Mouse (Mus musculus) hindbrain, embryonic 11.5 days (tissue): ENCODE results near the gene Hmgb1. TPM values are rescaled to one million over a fixed set of nuclear protein-coding genes. Genes with fewer than 3 reads are reported as not detected.

Source experiments
- ATAC-seq: fragments of 200-750 bp; cut with Nextera tagmentation; 2 replicates; pipeline ENCODE4 v1.8.0; 2017; ENCODE audit warnings: mild to moderate bottlenecking, moderate TSS enrichment, moderate library complexity; ENCODE audit not compliant: low FRiP score
- DNase-seq: peaks from one replicate; pipeline ENCODE4 v3.0.0-alpha.2; 2015; ENCODE audit warnings: low spot score
- H3K27ac ChIP-seq: fragments of 300-500 bp; sonication (generic); 2 replicates; pipeline ENCODE4 v1.5.1; 2014; ENCODE audit warnings: mild to moderate bottlenecking, low read depth, low read length
- H3K27me3 ChIP-seq: fragments of 300-500 bp; sonication (generic); 2 replicates; pipeline ENCODE4 v1.6.1; 2014; ENCODE audit warnings: mild to moderate bottlenecking, low read length, moderate library complexity, mixed read lengths; ENCODE audit not compliant: control insufficient read depth, insufficient read depth
- H3K36me3 ChIP-seq: fragments of 300-500 bp; sonication (generic); 2 replicates; pipeline ENCODE4 v1.6.1; 2014; ENCODE audit warnings: mild to moderate bottlenecking, low read length, moderate library complexity, mixed read lengths; ENCODE audit not compliant: control insufficient read depth, insufficient read depth
- H3K4me1 ChIP-seq: fragments of 300-500 bp; sonication (generic); replicated peaks from 2 replicates; pipeline ENCODE4 v1.6.1; 2014; ENCODE audit warnings: low read length, mixed read lengths; ENCODE audit not compliant: control insufficient read depth, insufficient read depth
- H3K4me2 ChIP-seq: fragments of 300-500 bp; sonication (generic); replicated peaks from 2 replicates; pipeline ENCODE4 v1.6.1; 2014; ENCODE audit warnings: mild to moderate bottlenecking, low read depth, low read length
- H3K4me3 ChIP-seq: fragments of 300-500 bp; sonication (generic); 2 replicates; pipeline ENCODE4 v1.5.1; 2014; ENCODE audit warnings: low read depth, low read length
- H3K9ac ChIP-seq: fragments of 300-500 bp; sonication (generic); 2 replicates; pipeline ENCODE4 v1.6.1; 2014; ENCODE audit warnings: low read depth, low read length
- H3K9me3 ChIP-seq: fragments of 300-500 bp; sonication (generic); 2 replicates; pipeline ENCODE4 v1.6.1; 2016; ENCODE audit warnings: low read length; ENCODE audit not compliant: control insufficient read depth
- WGBS: fragments of 180-500 bp; shearing (Covaris S2); extraction: QIAGEN DNeasy Blood & Tissue Kit; methylation state at CpG from one replicate; pipeline ENCODE4 v1.1.7; 2014; 5-methylcytosine and 5-hydroxymethylcytosine counted together
- polyA plus RNA-seq: library from polyadenylated mRNA; unstranded; fragments of >200 nt; fragmentation: Nextera tagmentation; extraction: Ambion mirVana; gene quantifications from 2 replicates; pipeline ENCODE4 v1.2.1, GENCODE M21; 2014

The Hmgb1 gene
- polyA plus RNA-seq, 1 experiment from 2014 or later = 1,649 TPM

- H3K27me3 ChIP-seq = no peaks in the 10 kb centered on the region
- no peaks in the 10 kb centered on the region for H3K36me3 ChIP-seq
- no peak overlapping the region for H3K9ac ChIP-seq
- H3K4me3 ChIP-seq = no peak overlapping the region
- no peak for DNase-seq
- H3K4me2 ChIP-seq = no peak overlapping the region
- WGBS = 90% methylated on average over 3 of the region's 3 CpGs
- no peaks in the 10 kb centered on the region for H3K9me3 ChIP-seq
- no peak overlapping the region for H3K27ac ChIP-seq
- ATAC-seq = no peak
- no peaks in the 10 kb centered on the region; the same call in 1 of the 2 replicates for H3K4me1 ChIP-seq
Observed at GRCm38 (mm10) chr5:149049435-149049834, 134.9 kb downstream of the Hmgb1 start.

GRCm38 (mm10) chr5:149048961-149049360 is 135.3 kb downstream of the Hmgb1 start:
- Histone ChIP-seq H3K9ac (no peak overlapping the region), H3K4me2 (no peak overlapping the region), H3K4me3 (no peak overlapping the region), H3K36me3 (no peaks in the 10 kb centered on the region), H3K27ac (no peak overlapping the region), H3K27me3 (no peaks in the 10 kb centered on the region), H3K9me3 (no peaks in the 10 kb centered on the region), H3K4me1 (no peaks in the 10 kb centered on the region; the same call in 1 of the 2 replicates)
- ATAC-seq (no peak), DNase-seq (no peak)
- 91% methylated on average over 1 of the region's 1 CpGs for WGBS

GRCm38 (mm10) chr5:149046650-149047049 is 137.6 kb downstream of the Hmgb1 start:
- H3K4me3 ChIP-seq = no peak overlapping the region
- no peaks in the 10 kb centered on the region for H3K27me3 ChIP-seq
- no peak overlapping the region for H3K27ac ChIP-seq
- H3K9ac ChIP-seq = no peak overlapping the region
- no peaks in the 10 kb centered on the region for H3K9me3 ChIP-seq
- no peak for ATAC-seq
- WGBS = 81% methylated on average over 9 of the region's 9 CpGs
- H3K4me1 ChIP-seq = no peaks in the 10 kb centered on the region
- H3K4me2 ChIP-seq = no peak overlapping the region
- no peak for DNase-seq
- no peaks in the 10 kb centered on the region for H3K36me3 ChIP-seq

GRCm38 (mm10) chr5:149045470-149046085 is 138.7 kb downstream of the Hmgb1 start:
- H3K27ac ChIP-seq = no peak overlapping the region
- WGBS = 85% methylated on average over 9 of the region's 9 CpGs
- H3K4me1 ChIP-seq = no peaks in the 10 kb centered on the region

GRCm38 (mm10) chr5:149045054-149045453 is 139.2 kb downstream of the Hmgb1 start:
- WGBS = 81% methylated on average over 7 of the region's 7 CpGs
- Histone ChIP-seq H3K27ac (no peak overlapping the region), H3K9me3 (no peaks in the 10 kb centered on the region), H3K4me2 (no peak overlapping the region), H3K36me3 (no peaks in the 10 kb centered on the region), H3K27me3 (no peaks in the 10 kb centered on the region), H3K9ac (no peak overlapping the region), H3K4me3 (no peak overlapping the region), H3K4me1 (no peaks in the 10 kb centered on the region)
- ATAC-seq (no peak), DNase-seq (no peak)

More at GRCm38 (mm10) chr5:149045470-149046085, 138.7 kb downstream of the Hmgb1 start:
- no peaks in the 10 kb centered on the region for H3K27me3 ChIP-seq
- no peak for DNase-seq
- ATAC-seq = no peak
- no peak overlapping the region for H3K4me2 ChIP-seq
- no peaks in the 10 kb centered on the region for H3K36me3 ChIP-seq
- H3K9me3 ChIP-seq = no peaks in the 10 kb centered on the region
- no peak overlapping the region for H3K9ac ChIP-seq
- no peak overlapping the region for H3K4me3 ChIP-seq

GRCm38 (mm10) chr5:149044067-149044466 is 140.2 kb downstream of the Hmgb1 start:
- H3K9ac ChIP-seq = no peak overlapping the region
- ATAC-seq (no peak), DNase-seq (no peak)
- no peaks in the 10 kb centered on the region for H3K4me1 ChIP-seq
- 82% methylated on average over 4 of the region's 4 CpGs for WGBS
- no peak overlapping the region for H3K4me2 ChIP-seq
- H3K9me3 ChIP-seq = no peaks in the 10 kb centered on the region
- no peaks in the 10 kb centered on the region for H3K27me3 ChIP-seq
- H3K4me3 ChIP-seq = no peak overlapping the region
- no peaks in the 10 kb centered on the region for H3K36me3 ChIP-seq
- H3K27ac ChIP-seq = no peak overlapping the region

- 90% methylated on average over 6 of the region's 6 CpGs for WGBS
- Histone ChIP-seq H3K9ac (no peak overlapping the region), H3K36me3 (no peaks in the 10 kb centered on the region), H3K9me3 (no peaks in the 10 kb centered on the region), H3K4me2 (no peak overlapping the region), H3K4me1 (no peaks in the 10 kb centered on the region), H3K27ac (no peak overlapping the region), H3K4me3 (no peak overlapping the region), H3K27me3 (no peaks in the 10 kb centered on the region)
- DNase-seq (no peak), ATAC-seq (no peak)
Observed at GRCm38 (mm10) chr5:149043240-149043639, 141.0 kb downstream of the Hmgb1 start.

GRCm38 (mm10) chr5:149039825-149040224 is 144.5 kb downstream of the Hmgb1 start:
- ATAC-seq (no peak), DNase-seq (peak; percentile 42)
- no peaks in the 10 kb centered on the region for H3K27me3 ChIP-seq
- H3K36me3 ChIP-seq = no peaks in the 10 kb centered on the region
- no peak overlapping the region for H3K27ac ChIP-seq
- H3K9me3 ChIP-seq = no peaks in the 10 kb centered on the region; the same call in 1 of the 2 replicates
- H3K4me1 ChIP-seq = no peaks in the 10 kb centered on the region
- H3K4me2 ChIP-seq = no peak overlapping the region
- no peak overlapping the region for H3K4me3 ChIP-seq
- no peak overlapping the region for H3K9ac ChIP-seq
- 91% methylated on average over 5 of the region's 5 CpGs for WGBS

- H3K9me3 ChIP-seq = no peaks in the 10 kb centered on the region; the same call in 1 of the 2 replicates
- no peak overlapping the region for H3K4me2 ChIP-seq
- H3K36me3 ChIP-seq = no peaks in the 10 kb centered on the region
- DNase-seq = no peak
- WGBS = 41% methylated on average over 10 of the region's 10 CpGs
- no peak overlapping the region for H3K9ac ChIP-seq
- ATAC-seq = no peak
- H3K4me3 ChIP-seq = no peak overlapping the region
- no peaks in the 10 kb centered on the region for H3K4me1 ChIP-seq
- no peak overlapping the region for H3K27ac ChIP-seq
- no peaks in the 10 kb centered on the region for H3K27me3 ChIP-seq
Observed at GRCm38 (mm10) chr5:149037729-149038128, 146.6 kb downstream of the Hmgb1 start.
